Mouse (Mus musculus) intestine, embryonic 14.5 days (tissue): Measurements from ENCODE around the gene Clec1a. TPM values are rescaled to one million over a fixed set of nuclear protein-coding genes. Genes with fewer than 3 reads are reported as not detected.
"Not testable (repeated sequence)": the region's sequence is repeated elsewhere in the genome, so short reads cannot be mapped to it uniquely, and the experiment has no call there.

Experiments used
- ATAC-seq: fragments of 200-750 bp; cut with Nextera tagmentation; replicated peaks from 2 replicates; pipeline ENCODE4 v1.8.0; 2017; ENCODE audit warnings: low read depth, moderate number of reproducible peaks, moderate TSS enrichment, moderate library complexity; ENCODE audit not compliant: low FRiP score, low TSS enrichment
- DNase-seq: peaks from one replicate; pipeline ENCODE4 v3.0.0-alpha.2; 2018; ENCODE audit warnings: low spot score
- H3K27ac ChIP-seq: fragments of 300-500 bp; sonication (generic); 2 replicates; pipeline ENCODE4 v1.5.1; 2014; ENCODE audit warnings: low read depth, mild to moderate bottlenecking, control low read depth
- H3K27me3 ChIP-seq: fragments of 300-500 bp; sonication (generic); replicated peaks from 2 replicates; pipeline ENCODE4 v1.6.1; 2014; ENCODE audit warnings: low read length, control low read depth; ENCODE audit not compliant: control insufficient read depth, insufficient read depth
- H3K36me3 ChIP-seq: fragments of 300-500 bp; sonication (generic); 2 replicates; pipeline ENCODE4 v1.6.1; 2014; ENCODE audit warnings: low read length, control low read depth; ENCODE audit not compliant: control insufficient read depth, insufficient read depth
- H3K4me1 ChIP-seq: fragments of 300-500 bp; sonication (generic); replicated peaks from 2 replicates; pipeline ENCODE4 v1.6.1; 2014; ENCODE audit warnings: low read length, control low read depth, mixed read lengths; ENCODE audit not compliant: control insufficient read depth, insufficient read depth
- H3K4me2 ChIP-seq: fragments of 300-500 bp; sonication (generic); 2 replicates; pipeline ENCODE4 v1.6.1; 2014; ENCODE audit warnings: low read length
- H3K4me3 ChIP-seq: fragments of 300-500 bp; sonication (generic); 2 replicates; pipeline ENCODE4 v1.5.1; 2014; ENCODE audit warnings: low read depth, low read length, control low read depth, mixed read lengths
- H3K9ac ChIP-seq: fragments of 300-500 bp; sonication (generic); 2 replicates; pipeline ENCODE4 v1.6.1; 2014; ENCODE audit warnings: mild to moderate bottlenecking, low read length
- H3K9me3 ChIP-seq: fragments of 300-500 bp; sonication (generic); 2 replicates; pipeline ENCODE4 v1.6.1; 2016; ENCODE audit warnings: low read length, control low read depth; ENCODE audit not compliant: control insufficient read depth
- WGBS: fragments of 180-500 bp; shearing (Covaris S2); extraction: QIAGEN DNeasy Blood & Tissue Kit; methylation state at CpG from one replicate; pipeline ENCODE4 v1.1.7; 2014; 5-methylcytosine and 5-hydroxymethylcytosine counted together
- polyA plus RNA-seq: library from polyadenylated mRNA; unstranded; fragments of >200 nt; fragmentation: Nextera tagmentation; extraction: Ambion mirVana; gene quantifications from 2 replicates; pipeline ENCODE4 v1.2.1, GENCODE M21; 2014

Clec1a gene
- 3.4 and 4.5 TPM in 2 replicates for polyA plus RNA-seq

GRCm38 (mm10) chr6:129451411-129452039 lies at the start of gene Clec1a:
Clec1a (minus strand) TSS chr6:129452000.
- H3K36me3 ChIP-seq: no peaks in the 10 kb centered on the region
- no peak for DNase-seq
- WGBS: 51% methylated on average over 13 of the region's 13 CpGs
- no peak within 1 kb of the TSS for H3K9ac ChIP-seq
- H3K27me3 ChIP-seq: no peaks in the 10 kb centered on the region
- H3K27ac ChIP-seq: no peak within 1 kb of the TSS
- no peak for ATAC-seq
- no peaks in the 10 kb centered on the region for H3K4me1 ChIP-seq
- H3K4me2 ChIP-seq: 0 out of 2 replicates have a peak within 1 kb of the TSS, but pooled peaks have one; percentile 6
- H3K9me3 ChIP-seq: no peaks in the 10 kb centered on the region
- H3K4me3 ChIP-seq: no peak within 1 kb of the TSS

- ATAC-seq, H3K9ac ChIP-seq, DNase-seq, H3K4me3 ChIP-seq, H3K9me3 ChIP-seq, H3K4me2 ChIP-seq, H3K27me3 ChIP-seq, H3K4me1 ChIP-seq, H3K27ac ChIP-seq, H3K36me3 ChIP-seq: not testable (repeated sequence)
- WGBS: 79% methylated on average over 1 of the region's 1 CpGs
Measured at GRCm38 (mm10) chr6:129499516-129499915, 47.7 kb upstream of the Clec1a start.

DNA sequence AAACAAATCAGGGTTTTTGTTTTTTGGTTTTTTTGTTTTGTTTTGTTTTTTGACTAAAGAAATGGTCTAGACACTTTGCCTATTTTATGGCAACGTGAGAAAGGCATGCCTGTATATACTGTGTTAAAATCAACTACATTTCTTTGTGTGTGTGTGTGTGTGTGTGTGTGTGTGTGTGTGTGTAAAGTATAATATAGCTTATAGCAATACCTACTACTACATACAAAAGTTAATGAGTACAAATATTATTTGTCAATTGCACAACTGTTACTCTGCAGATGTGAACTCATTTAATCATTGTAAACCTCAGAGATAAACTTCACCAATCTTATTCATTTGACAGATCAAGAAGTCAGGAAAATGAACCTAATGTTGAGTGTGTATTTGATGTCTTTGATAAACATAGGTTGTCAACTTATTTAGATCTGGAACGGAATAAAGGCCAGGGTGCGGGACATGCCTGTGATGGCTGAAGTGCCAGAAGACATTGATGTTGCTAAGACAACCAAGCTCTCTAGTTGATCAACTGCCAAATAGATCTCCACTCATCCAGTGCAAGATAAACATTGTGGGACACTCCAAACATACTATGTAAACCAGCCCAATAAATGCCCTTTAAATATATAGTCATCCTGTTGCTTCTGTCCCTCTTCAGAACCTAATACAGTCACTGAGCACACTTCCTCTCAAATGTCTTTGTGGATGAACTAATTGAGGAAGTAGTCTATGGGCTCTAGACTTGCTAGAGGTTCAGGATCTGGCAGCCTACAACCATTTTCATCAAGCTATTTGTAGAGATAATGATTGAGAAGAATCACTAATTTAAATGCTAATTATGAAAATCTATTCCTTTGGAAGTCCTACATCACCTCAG lies 45.8 kb upstream of the Clec1a start:
- no peak overlapping the region for H3K27ac ChIP-seq
- no peaks in the 10 kb centered on the region for H3K36me3 ChIP-seq
- H3K4me1 ChIP-seq: no peaks in the 10 kb centered on the region
- H3K9me3 ChIP-seq: no peaks in the 10 kb centered on the region
- DNase-seq (no peak), ATAC-seq (no peak)
- H3K4me2 ChIP-seq: no peak overlapping the region
- no peak overlapping the region for H3K4me3 ChIP-seq
- H3K9ac ChIP-seq: no peak overlapping the region
- 79% methylated on average over 3 of the region's 3 CpGs for WGBS
- H3K27me3 ChIP-seq: no peaks in the 10 kb centered on the region

DNA sequence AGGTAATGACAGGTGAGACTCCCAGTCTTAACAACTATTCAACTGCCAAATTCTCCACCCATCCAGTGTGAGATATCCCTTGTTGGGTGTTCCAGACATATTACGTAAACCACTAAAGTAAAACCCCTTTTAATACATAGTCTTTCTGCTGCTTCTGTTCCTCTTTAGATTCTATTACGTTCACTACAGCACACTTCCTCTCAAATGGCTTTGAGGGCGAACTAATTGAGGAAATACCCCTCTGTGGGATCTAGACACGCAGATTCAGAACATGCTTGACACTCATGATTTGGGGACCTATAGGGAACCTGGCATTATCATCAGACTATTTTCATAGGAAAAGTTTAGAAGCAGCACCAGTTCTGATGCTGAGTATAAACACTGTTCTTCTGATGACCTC lies 43.1 kb upstream of the Clec1a start:
- Histone ChIP-seq H3K4me2 (no peak overlapping the region), H3K9me3 (no peaks in the 10 kb centered on the region), H3K27ac (no peak overlapping the region), H3K36me3 (no peaks in the 10 kb centered on the region), H3K9ac (no peak overlapping the region), H3K27me3 (no peaks in the 10 kb centered on the region), H3K4me1 (no peaks in the 10 kb centered on the region), H3K4me3 (no peak overlapping the region)
- DNase-seq (no peak), ATAC-seq (no peak)
- WGBS: 76% methylated on average over 4 of the region's 4 CpGs

DNA sequence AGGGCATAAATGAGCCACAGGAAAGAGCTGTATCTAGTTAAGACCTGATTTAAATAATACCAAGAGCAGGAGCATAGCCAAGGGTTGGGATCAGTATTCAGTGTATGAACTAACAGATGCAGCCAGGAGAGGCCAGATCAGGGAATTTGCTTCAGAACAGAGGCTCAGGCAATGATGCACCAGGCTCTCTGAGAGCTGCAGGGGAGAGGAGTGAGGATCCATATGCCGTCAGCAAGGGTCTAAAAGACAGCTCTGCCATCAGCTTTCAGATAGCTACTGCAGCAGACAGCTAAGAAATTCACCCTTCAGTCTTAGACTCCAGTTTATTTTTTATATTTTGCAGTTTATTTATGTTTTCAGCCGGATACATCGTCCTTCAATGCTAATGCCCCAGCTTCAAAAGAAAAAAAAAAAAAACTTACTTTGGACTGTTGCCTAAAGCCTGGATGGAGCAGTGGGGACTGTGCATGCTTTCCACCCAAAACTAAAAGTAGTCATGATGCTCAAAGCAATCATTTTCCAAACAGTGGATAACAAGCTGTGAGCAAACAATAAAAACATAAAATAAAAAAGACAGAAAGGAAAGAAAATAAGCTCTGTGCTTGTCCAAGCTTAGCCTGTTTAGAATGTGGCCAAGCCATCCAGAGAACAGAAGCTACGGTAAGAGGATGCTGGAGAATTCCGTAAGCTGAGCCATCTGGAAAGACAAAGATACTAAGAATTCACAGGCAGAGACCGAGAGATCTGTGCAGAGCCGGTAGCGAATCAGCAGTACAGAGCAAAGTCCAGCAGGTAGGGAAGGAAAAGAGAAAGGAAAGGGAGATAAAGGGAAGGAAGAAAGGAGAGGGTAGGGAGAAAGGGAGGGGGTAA lies 28.5 kb upstream of the Clec1a start:
- H3K9ac ChIP-seq: no peak overlapping the region
- H3K9me3 ChIP-seq: no peaks in the 10 kb centered on the region
- H3K4me3 ChIP-seq: no peak overlapping the region
- H3K27me3 ChIP-seq: no peaks in the 10 kb centered on the region
- H3K4me2 ChIP-seq: no peak overlapping the region
- WGBS: 58% methylated on average over 8 of the region's 8 CpGs
- ATAC-seq (no peak), DNase-seq (no peak)
- no peaks in the 10 kb centered on the region for H3K36me3 ChIP-seq
- H3K4me1 ChIP-seq: 0 out of 2 replicates have a peak, but pooled peaks cover 4% of the 10 kb centered on the region
- no peak overlapping the region for H3K27ac ChIP-seq

DNA sequence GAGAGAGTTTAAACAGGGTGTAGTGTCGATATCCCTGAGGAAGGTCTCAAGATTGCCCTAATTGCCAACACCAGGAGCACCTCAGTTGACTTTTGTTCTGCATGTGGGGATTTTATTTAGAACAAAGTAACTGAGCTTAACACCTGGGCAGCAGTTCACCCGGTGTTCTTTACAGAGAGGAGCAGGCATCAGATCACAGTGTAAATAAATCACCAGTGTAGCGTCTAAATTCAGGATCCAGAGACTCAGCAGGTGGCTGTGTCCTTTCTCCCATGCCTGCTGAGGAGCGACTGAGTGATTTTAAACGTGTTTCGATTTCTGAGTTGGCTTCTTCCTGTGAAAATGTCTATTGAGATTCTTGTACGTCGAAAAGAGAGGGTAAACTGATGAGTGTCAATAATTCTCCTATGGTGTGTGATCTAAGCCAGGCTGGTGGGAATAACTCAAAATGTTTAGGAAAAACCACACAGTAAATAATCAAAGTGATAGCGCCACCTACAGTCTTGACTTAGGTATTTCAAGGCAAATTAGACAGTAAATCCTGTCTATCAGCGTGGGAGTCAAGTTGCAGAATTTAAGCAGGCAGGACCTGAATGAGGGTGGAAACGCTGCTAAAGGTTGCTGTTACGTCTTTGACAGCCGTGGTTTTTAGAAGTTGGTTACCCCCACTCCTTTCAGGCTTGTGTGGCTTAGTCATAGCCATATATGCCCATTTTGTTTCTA lies 24.8 kb upstream of the Clec1a start:
- no peaks in the 10 kb centered on the region for H3K9me3 ChIP-seq
- no peak overlapping the region for H3K27ac ChIP-seq
- no peak for DNase-seq
- WGBS: 35% methylated on average over 13 of the region's 13 CpGs
- no peaks in the 10 kb centered on the region for H3K36me3 ChIP-seq
- H3K4me3 ChIP-seq: no peak overlapping the region
- H3K9ac ChIP-seq: no peak overlapping the region
- ATAC-seq: no peak
- H3K4me2 ChIP-seq: no peak overlapping the region
- H3K27me3 ChIP-seq: no peaks in the 10 kb centered on the region
- H3K4me1 ChIP-seq: 0 out of 2 replicates have a peak, but pooled peaks cover 4% of the 10 kb centered on the region

DNA sequence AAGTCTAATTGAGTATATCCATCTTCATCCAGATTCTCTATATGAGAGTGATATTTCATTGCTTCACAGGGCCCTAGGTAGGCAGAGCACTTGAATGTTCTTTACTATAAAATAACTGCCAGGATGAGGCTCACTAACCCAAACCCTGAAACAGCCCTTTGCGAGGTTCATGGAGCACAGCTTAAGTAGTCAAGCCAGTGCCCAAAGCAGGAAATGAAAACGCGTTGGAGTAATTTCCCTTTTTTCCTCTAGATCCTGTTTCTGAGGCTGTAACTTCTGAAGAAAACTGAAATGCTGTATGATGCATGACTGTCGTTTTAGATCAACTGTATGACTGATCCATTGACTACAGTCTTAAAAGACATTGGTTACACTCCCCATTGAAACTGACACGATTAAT lies 20.8 kb upstream of the Clec1a start:
- Histone ChIP-seq H3K4me1 (no peaks in the 10 kb centered on the region), H3K4me3 (no peak overlapping the region), H3K9me3 (no peaks in the 10 kb centered on the region), H3K27me3 (no peaks in the 10 kb centered on the region), H3K4me2 (no peak overlapping the region), H3K36me3 (no peaks in the 10 kb centered on the region), H3K9ac (no peak overlapping the region), H3K27ac (no peak overlapping the region)
- ATAC-seq (no peak), DNase-seq (no peak)
- 83% methylated on average over 5 of the region's 5 CpGs for WGBS

GRCm38 (mm10) chr6:129471386-129471785 lies 19.6 kb upstream of the Clec1a start:
- Histone ChIP-seq H3K27me3 (no peaks in the 10 kb centered on the region), H3K4me2 (no peak overlapping the region), H3K4me1 (no peaks in the 10 kb centered on the region), H3K9me3 (no peaks in the 10 kb centered on the region), H3K9ac (no peak overlapping the region), H3K27ac (no peak overlapping the region), H3K4me3 (no peak overlapping the region), H3K36me3 (no peaks in the 10 kb centered on the region)
- DNase-seq (no peak), ATAC-seq (no peak)
- 92% methylated on average over 6 of the region's 6 CpGs for WGBS
